Mouse (Mus musculus): ENCODE results near the gene Tssk4. TPM values are rescaled to one million over a fixed set of nuclear protein-coding genes. Genes with fewer than 3 reads are reported as not detected.

Tssk4 gene
- polyA plus RNA-seq, 1 experiment from 2014 or later, result 0.24 TPM

- Histone ChIP-seq H3K27me3 (ENCODE audit: control insufficient read depth, insufficient read depth, low read length) (no peaks in the 10 kb centered on the region), H3K9me3 (ENCODE audit: control insufficient read depth, low read length) (no peaks in the 10 kb centered on the region), H3K36me3 (ENCODE audit: control insufficient read depth, insufficient read depth, low read length) (no peaks in the 10 kb centered on the region), H3K4me1 (ENCODE audit: control insufficient read depth, insufficient read depth, low read length) (no peaks in the 10 kb centered on the region), H3K4me2 (ENCODE audit: low read depth, low read length) (no peak overlapping the region), H3K27ac (ENCODE audit: low read depth, low read length) (no peak overlapping the region), H3K9ac (replicated peaks; ENCODE audit: low read depth, low read length) (no peak overlapping the region), H3K4me3 (ENCODE audit: low read depth, low read length) (no peak overlapping the region)
- WGBS, result 55% methylated on average over 2 of the region's 2 CpGs
- ATAC-seq (ENCODE audit: low read depth), result no peak
Observed at GRCm38 (mm10) chr14:55615876-55616275, 34.1 kb upstream of the Tssk4 start.

- no peaks in the 10 kb centered on the region for H3K4me1 ChIP-seq (ENCODE audit: control insufficient read depth, insufficient read depth, low read length)
- H3K4me3 ChIP-seq (ENCODE audit: low read depth, low read length), result no peak overlapping the region
- no peak for ATAC-seq (ENCODE audit: low read depth)
- H3K36me3 ChIP-seq (ENCODE audit: control insufficient read depth, insufficient read depth, low read length), result no peaks in the 10 kb centered on the region
- H3K4me2 ChIP-seq (ENCODE audit: low read depth, low read length), result no peak overlapping the region
- H3K27ac ChIP-seq (ENCODE audit: low read depth, low read length), result no peak overlapping the region
- H3K27me3 ChIP-seq (ENCODE audit: control insufficient read depth, insufficient read depth, low read length), result no peaks in the 10 kb centered on the region
- H3K9me3 ChIP-seq (ENCODE audit: control insufficient read depth, low read length), result no peaks in the 10 kb centered on the region
- WGBS, result 87% methylated on average over 2 of the region's 2 CpGs
- no peak overlapping the region for H3K9ac ChIP-seq (replicated peaks; ENCODE audit: low read depth, low read length)
Observed at GRCm38 (mm10) chr14:55616844-55617243, 33.1 kb upstream of the Tssk4 start.

GRCm38 (mm10) chr14:55617822-55618221 is 32.2 kb upstream of the Tssk4 start, which contains the start of gene Rec8:
Gene Rec8 (plus strand): TSS chr14:55618037.
- H3K27me3 ChIP-seq (ENCODE audit: control insufficient read depth, insufficient read depth, low read length), result no peaks in the 10 kb centered on the region
- peak within 1 kb of the TSS; percentile 11; the same call in 1 of the 2 replicates for H3K4me3 ChIP-seq (ENCODE audit: low read depth, low read length)
- no peak within 1 kb of the TSS for H3K27ac ChIP-seq (ENCODE audit: low read depth, low read length)
- H3K9me3 ChIP-seq (ENCODE audit: control insufficient read depth, low read length), result no peaks in the 10 kb centered on the region
- peak; percentile 81 for ATAC-seq (ENCODE audit: low read depth)
- H3K4me1 ChIP-seq (ENCODE audit: control insufficient read depth, insufficient read depth, low read length), result no peaks in the 10 kb centered on the region
- H3K4me2 ChIP-seq (ENCODE audit: low read depth, low read length), result peak within 1 kb of the TSS; percentile 26; the same call in 1 of the 2 replicates
- no peaks in the 10 kb centered on the region for H3K36me3 ChIP-seq (ENCODE audit: control insufficient read depth, insufficient read depth, low read length)
- no peak within 1 kb of the TSS for H3K9ac ChIP-seq (replicated peaks; ENCODE audit: low read depth, low read length)
- WGBS, result 30% methylated on average over 21 of the region's 21 CpGs

GRCm38 (mm10) chr14:55618486-55619195 is 31.3 kb upstream of the Tssk4 start:
- no peaks in the 10 kb centered on the region; the same call in 1 of the 2 replicates for H3K36me3 ChIP-seq (ENCODE audit: control insufficient read depth, insufficient read depth, low read length)
- no peaks in the 10 kb centered on the region for H3K4me1 ChIP-seq (ENCODE audit: control insufficient read depth, insufficient read depth, low read length)
- WGBS, result 52% methylated on average over 22 of the region's 22 CpGs
- H3K4me2 ChIP-seq (ENCODE audit: low read depth, low read length), result peak overlapping the region; percentile 2; the same call in 1 of the 2 replicates
- H3K9me3 ChIP-seq (ENCODE audit: control insufficient read depth, low read length), result no peaks in the 10 kb centered on the region
- H3K27me3 ChIP-seq (ENCODE audit: control insufficient read depth, insufficient read depth, low read length), result no peaks in the 10 kb centered on the region
- ATAC-seq (ENCODE audit: low read depth), result peak; percentile 38; the same call in 1 of the 2 replicates
- no peak overlapping the region for H3K9ac ChIP-seq (replicated peaks; ENCODE audit: low read depth, low read length)
- no peak overlapping the region for H3K27ac ChIP-seq (ENCODE audit: low read depth, low read length)
- H3K4me3 ChIP-seq (ENCODE audit: low read depth, low read length), result peak overlapping the region; percentile 11; the same call in 1 of the 2 replicates

- no peak for ATAC-seq (ENCODE audit: low read depth)
- WGBS, result 83% methylated on average over 27 of the region's 27 CpGs
- no peaks in the 10 kb centered on the region for H3K9me3 ChIP-seq (ENCODE audit: control insufficient read depth, low read length)
Observed at GRCm38 (mm10) chr14:55628077-55628827, 21.7 kb upstream of the Tssk4 start.

GRCm38 (mm10) chr14:55629312-55629711 is 20.7 kb upstream of the Tssk4 start:
- Histone ChIP-seq H3K9ac (replicated peaks; ENCODE audit: low read depth, low read length) (no peak overlapping the region), H3K4me3 (ENCODE audit: low read depth, low read length) (no peak overlapping the region), H3K27me3 (ENCODE audit: control insufficient read depth, insufficient read depth, low read length) (no peaks in the 10 kb centered on the region), H3K27ac (ENCODE audit: low read depth, low read length) (no peak overlapping the region), H3K36me3 (ENCODE audit: control insufficient read depth, insufficient read depth, low read length) (peaks cover 88% of the 10 kb centered on the region), H3K4me2 (ENCODE audit: low read depth, low read length) (no peak overlapping the region), H3K4me1 (ENCODE audit: control insufficient read depth, insufficient read depth, low read length) (peaks cover under 1% of the 10 kb centered on the region; the same call in 1 of the 2 replicates), H3K9me3 (ENCODE audit: control insufficient read depth, low read length) (no peaks in the 10 kb centered on the region)
- ATAC-seq (ENCODE audit: low read depth), result no peak
- 50% methylated on average over 5 of the region's 5 CpGs for WGBS

More at GRCm38 (mm10) chr14:55628077-55628827, 21.7 kb upstream of the Tssk4 start:
- peaks cover 85% of the 10 kb centered on the region for H3K36me3 ChIP-seq (ENCODE audit: control insufficient read depth, insufficient read depth, low read length)
- no peak overlapping the region for H3K9ac ChIP-seq (replicated peaks; ENCODE audit: low read depth, low read length)
- no peaks in the 10 kb centered on the region for H3K27me3 ChIP-seq (ENCODE audit: control insufficient read depth, insufficient read depth, low read length)
- H3K27ac ChIP-seq (ENCODE audit: low read depth, low read length), result no peak overlapping the region
- H3K4me1 ChIP-seq (ENCODE audit: control insufficient read depth, insufficient read depth, low read length), result no peaks in the 10 kb centered on the region
- no peak overlapping the region for H3K4me3 ChIP-seq (ENCODE audit: low read depth, low read length)
- no peak overlapping the region for H3K4me2 ChIP-seq (ENCODE audit: low read depth, low read length)

- H3K27me3 ChIP-seq (ENCODE audit: control insufficient read depth, insufficient read depth, low read length), result no peaks in the 10 kb centered on the region
- peak overlapping the region; percentile 72 for H3K27ac ChIP-seq (ENCODE audit: low read depth, low read length)
- no peak; the same call in none of the 2 replicates for ATAC-seq (ENCODE audit: low read depth)
- H3K4me3 ChIP-seq (ENCODE audit: low read depth, low read length), result peak overlapping the region; percentile 54
- H3K9me3 ChIP-seq (ENCODE audit: control insufficient read depth, low read length), result no peaks in the 10 kb centered on the region
- peak overlapping the region; percentile 95 for H3K4me2 ChIP-seq (ENCODE audit: low read depth, low read length)
- WGBS, result 3% methylated on average over 23 of the region's 23 CpGs
- H3K4me1 ChIP-seq (ENCODE audit: control insufficient read depth, insufficient read depth, low read length), result peaks cover 8% of the 10 kb centered on the region; the same call in 1 of the 2 replicates
- H3K36me3 ChIP-seq (ENCODE audit: control insufficient read depth, insufficient read depth, low read length), result peaks cover 54% of the 10 kb centered on the region
- H3K9ac ChIP-seq (replicated peaks; ENCODE audit: low read depth, low read length), result peak overlapping the region; percentile 58
Observed at GRCm38 (mm10) chr14:55634874-55635522, 15.0 kb upstream of the Tssk4 start.

GRCm38 (mm10) chr14:55635523-55636007 is 14.4 kb upstream of the Tssk4 start, which contains the start of gene Ipo4:
Gene Ipo4 (minus strand): TSS chr14:55635957.
- H3K36me3 ChIP-seq (ENCODE audit: control insufficient read depth, insufficient read depth, low read length), result peaks cover 52% of the 10 kb centered on the region
- H3K27me3 ChIP-seq (ENCODE audit: control insufficient read depth, insufficient read depth, low read length), result no peaks in the 10 kb centered on the region
- H3K4me2 ChIP-seq (ENCODE audit: low read depth, low read length), result peak within 1 kb of the TSS; percentile 95
- peak within 1 kb of the TSS; percentile 54 for H3K4me3 ChIP-seq (ENCODE audit: low read depth, low read length)
- WGBS, result 2% methylated on average over 30 of the region's 33 CpGs
- no peaks in the 10 kb centered on the region for H3K9me3 ChIP-seq (ENCODE audit: control insufficient read depth, low read length)
- ATAC-seq (ENCODE audit: low read depth), result peak; percentile 93
- peak within 1 kb of the TSS; percentile 58 for H3K9ac ChIP-seq (replicated peaks; ENCODE audit: low read depth, low read length)
- H3K4me1 ChIP-seq (ENCODE audit: control insufficient read depth, insufficient read depth, low read length), result peaks cover 8% of the 10 kb centered on the region; the same call in 1 of the 2 replicates
- H3K27ac ChIP-seq (ENCODE audit: low read depth, low read length), result peak within 1 kb of the TSS; percentile 72

Data from neural tube, embryonic 14.5 days (tissue).